Mouse (Mus musculus): ENCODE measurements around the gene Ccdc32. TPM values are rescaled to one million over a fixed set of nuclear protein-coding genes. Genes with fewer than 3 reads are reported as not detected.
"Not testable (repeated sequence)": the region's sequence is repeated elsewhere in the genome, so short reads cannot be mapped to it uniquely, and the experiment has no call there.

The Ccdc32 gene
- polyA plus RNA-seq (2017; shearing (Covaris generic)): 10 to 100 TPM; 20.5 to 21.3 TPM

DNA sequence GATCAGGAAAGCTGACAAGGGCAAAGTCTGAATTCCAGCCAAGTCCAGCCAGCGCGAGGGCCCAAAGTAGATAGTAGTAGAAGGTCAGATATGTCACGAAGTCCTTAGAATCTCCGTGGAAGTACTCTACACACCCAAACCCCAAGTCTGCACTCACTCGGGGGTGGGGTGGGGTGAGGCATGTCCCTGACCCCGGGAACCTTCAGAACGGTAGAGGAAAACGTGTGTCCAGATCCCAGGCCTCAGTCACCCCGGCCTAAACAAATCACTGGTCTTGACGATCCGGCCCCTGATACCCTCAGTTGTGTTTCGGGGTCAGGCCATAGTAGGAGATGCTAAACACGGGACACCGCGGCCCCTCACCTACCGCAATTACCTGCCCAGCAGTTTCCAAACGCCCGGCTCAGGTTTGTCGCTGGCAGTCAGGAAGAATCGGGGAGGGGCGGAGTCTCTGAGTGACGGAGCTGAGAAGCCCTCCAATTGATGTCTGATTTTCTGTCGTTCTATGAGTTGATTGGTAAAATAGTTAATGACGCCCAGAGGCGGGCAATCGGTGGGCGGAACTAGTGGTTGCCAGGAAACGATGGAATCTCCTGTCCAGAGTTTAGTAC, at the start of gene Ccdc32:
Ccdc32 (minus strand) TSS at position 453 of the 611 bp plus-strand sequence.
- peak; percentile 100 for ATAC-seq

DNA sequence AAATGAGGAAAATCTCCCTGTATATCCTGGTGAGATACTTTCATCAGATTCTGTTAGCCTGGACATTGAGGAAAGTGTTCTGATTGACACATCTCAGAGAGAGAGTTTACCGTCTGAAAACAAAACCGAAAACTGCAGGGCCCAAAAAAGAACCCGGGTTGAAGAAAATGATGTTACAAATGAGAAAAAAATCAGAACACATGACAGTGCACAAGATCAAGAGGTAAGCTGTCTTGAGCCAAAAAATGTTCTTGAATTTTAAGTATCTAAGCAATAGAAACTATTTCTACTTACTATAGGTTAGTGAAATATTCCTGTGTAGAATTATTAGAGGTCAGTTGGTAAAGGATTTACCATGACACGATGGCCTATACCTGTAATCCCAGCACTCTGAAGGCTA, 43.2 kb upstream of the Ccdc32 start:
- no peak for ATAC-seq

DNA sequence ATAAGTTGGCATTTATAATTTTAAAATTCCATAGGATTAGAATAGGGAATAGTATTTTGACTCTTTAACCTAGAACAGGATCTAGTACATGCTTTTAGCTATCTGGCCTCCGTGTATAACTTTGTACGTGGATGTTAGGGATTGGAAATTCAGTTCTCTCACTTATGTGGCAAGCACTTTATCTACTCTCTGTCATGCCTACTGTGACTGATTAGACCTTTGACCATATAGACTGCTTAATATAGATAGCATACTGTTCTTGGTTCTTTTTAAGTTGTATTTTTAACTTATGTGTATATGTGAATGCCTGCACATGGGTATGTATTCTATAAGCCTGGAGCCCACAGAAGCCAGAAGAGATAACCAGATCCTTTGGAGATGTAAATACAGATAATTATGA, 30.9 kb upstream of the Ccdc32 start:
- ATAC-seq: no peak

DNA sequence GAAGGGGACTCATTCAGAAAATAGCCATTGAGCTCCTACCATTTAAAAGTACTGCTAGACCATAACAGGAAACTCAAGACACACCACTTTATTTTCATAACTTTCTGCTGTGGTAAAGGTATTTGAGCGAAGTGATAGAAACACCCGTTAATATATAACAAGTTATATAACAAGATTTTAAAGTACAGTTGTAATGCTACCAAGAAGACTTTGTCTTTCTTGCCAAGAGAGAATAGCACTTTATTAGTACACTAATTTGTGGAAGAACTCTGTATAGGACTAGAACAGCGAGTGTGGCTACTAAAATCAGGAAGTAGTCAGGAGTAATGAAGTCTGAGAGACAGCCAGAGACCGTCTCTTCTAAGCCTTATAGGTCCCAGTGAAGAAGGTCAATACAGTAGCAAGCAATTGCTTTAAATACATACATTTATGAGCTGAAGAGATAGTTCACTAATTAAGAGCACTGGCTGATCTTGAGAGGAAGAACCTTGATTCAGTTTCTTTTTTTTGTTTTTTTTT, 21.0 kb upstream of the Ccdc32 start:
- no peak for ATAC-seq

DNA sequence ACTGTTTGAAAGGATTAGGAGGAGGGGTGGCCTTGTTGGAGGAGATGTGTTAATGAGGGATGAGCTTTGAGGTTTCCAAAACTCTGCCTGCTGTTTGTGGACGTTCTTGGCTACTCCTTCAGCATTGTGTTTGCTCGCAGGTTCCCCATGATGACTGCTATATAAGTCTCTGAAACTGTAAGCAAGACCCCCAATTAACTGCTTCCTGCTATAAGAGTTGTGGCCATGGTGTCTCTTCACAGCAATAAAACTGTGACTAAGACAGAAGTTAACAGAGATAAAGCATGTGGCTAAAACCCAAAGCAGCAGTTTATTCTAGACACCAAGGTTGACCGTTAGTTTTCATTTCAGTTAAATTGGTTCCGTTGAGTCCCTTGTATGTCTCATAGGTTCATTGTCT, 18.7 kb upstream of the Ccdc32 start:
- no peak for ATAC-seq

DNA sequence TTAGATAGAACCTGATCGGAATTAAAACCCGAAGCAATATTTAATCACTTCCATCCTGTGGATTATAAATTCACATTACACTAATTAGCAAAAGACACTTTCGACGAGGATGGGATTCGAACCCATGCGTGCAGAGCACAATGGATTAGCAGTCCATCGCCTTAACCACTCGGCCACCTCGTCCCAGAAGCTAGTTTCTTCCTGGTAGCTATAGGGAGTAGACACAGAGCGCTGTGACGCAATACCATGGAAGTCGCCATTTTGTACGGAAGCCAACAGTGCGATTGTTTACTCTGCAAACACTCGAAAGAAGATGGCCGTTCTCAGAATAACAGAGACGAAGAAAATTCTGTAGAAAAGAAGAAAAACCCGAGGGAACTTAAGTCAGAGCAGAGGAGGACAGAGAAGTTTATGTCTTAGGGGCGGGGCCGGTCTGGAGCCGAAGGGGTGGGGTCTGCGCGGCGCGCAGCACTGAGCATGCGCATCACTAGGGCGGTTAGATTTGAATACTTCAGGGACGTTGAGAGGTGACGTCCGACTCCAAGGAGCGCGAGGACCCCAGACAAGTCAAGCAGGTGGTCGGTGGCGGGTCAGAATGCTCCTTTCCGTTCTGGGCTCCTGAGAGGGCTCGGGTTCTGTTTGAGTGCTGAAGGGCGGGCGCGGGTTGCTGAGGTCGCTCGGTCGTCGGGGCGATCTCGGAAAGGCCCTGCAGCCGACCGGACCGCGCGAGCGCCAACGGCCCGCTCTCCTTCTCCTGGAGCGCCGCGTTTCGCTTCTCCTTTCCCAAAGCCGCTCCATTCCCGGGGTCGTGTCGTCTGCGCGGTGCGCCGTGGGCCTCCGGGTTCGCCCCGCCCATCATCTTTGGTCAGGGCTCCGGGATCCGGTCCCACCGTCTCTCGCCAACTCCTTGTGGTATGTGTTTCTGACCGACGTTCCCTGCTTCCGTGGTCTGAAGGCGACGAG, 17.7 kb upstream of the Ccdc32 start, which contains the start of gene Knl1:
Knl1 (plus strand) TSS at position 471 of the 963 bp plus-strand sequence.
- peak; percentile 91 for ATAC-seq

DNA sequence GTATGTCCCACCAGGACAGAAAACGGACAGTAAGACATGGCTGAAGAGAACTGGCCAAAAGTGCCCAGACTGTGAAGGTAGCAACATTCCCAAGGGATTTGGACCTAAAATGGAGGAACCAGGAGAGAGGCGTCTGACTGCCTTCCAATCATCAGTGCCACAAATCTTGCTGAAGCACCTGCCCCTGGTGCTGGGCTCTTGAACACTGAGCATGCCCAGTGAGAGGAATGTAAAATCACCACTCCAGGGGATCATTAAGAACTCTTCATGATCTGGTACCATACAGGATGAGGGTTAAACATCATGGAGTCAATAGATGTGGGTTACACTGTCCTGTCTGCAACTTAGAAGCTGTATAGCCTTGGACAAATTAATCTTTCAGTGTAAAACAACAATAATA, 16.0 kb upstream of the Ccdc32 start:
- ATAC-seq: no peak

DNA sequence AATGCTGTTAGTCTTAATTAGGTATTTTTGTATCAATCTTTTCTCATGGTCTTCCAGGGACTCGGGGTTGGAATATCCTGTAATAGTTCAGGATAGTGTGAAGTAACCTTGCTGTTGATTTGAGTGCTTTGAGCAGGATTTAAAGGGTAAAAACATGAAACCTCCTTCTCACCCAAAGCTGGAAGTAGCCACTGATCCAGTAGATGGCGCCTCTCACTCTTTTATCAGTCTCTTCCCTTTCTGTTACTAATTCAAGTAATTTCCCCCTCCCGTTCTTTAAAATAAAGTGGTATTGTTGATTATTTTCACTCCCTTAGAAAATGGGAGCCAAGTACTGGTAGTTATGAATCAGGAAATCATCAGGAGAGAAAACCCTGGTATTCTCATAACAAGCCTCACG, 11.7 kb upstream of the Ccdc32 start:
- ATAC-seq: no peak

DNA sequence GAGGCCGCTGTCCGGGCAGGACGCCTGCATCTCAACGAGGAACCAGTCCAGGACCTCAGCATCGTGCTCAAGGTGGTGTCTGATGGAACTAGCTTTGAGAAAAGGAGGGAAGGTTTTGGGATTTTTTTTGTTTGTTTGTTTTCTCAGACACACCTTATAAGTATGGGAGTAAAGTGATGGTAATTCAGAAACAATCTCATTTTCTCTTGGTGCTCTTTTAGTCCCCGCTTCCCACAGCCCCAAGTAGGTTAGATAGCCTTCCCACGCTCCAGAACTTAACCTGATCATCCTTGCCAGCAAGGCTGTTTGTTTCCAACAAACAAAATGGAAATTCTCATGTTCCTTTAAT, 6.2 kb upstream of the Ccdc32 start:
- no peak for ATAC-seq

DNA sequence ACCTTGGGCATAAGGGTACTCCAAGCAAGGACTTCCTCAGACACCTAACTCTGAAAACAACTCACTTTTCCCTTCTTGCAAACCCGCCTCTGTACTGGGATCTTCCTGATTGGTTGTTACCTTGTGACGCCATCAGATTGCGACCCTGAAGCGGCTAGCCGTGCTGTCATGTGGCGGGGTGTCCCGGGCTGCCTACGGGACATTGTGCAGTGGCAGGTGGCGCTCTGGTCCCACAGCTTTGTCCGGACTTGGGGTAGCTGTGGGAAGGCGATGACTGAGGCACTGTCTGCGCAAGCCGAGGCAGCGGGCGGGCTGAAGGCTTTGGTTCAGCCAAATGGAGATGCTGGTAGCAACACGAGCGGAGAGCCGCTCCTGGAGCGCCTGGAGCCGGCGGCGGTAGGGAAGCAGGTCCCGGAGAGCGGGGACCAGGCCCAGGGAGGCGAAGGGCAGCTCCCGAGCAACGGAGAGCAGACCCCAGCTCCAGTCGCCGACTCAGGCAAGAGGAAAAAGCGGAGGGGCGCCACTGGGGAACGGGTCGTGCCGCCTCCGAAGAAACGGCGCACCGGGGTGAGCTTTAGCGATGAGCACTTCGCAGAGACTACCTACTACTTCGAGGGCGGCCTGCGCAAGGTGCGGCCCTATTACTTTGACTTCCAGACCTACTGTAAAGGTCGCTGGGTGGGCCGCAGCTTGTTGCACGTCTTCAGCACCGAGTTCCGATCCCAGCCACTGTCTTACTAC, 5.6 kb upstream of the Ccdc32 start, which contains the start of gene Rpusd2:
Rpusd2 (plus strand) TSS at position 135 of the 741 bp plus-strand sequence.
- peak; percentile 99 for ATAC-seq

DNA sequence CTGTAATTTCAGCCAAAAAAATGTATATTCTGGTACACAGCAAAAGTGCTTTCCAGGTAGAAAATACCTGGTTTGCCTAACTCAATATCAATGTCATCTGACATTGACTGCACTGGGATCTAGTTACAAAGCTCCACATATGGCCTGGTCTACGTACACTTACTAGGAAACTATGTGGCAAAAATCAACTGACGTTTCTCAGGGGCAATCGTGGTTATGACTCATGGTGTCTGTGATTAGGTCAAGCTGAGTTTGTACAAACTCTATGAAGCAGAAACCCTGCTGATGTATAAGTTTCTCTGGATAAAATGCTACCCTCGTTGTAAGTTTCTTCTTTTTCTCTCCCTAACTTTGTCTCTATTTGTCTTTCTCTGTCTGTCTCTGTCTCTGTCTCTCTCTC, 3.0 kb upstream of the Ccdc32 start:
- ATAC-seq: no peak

DNA sequence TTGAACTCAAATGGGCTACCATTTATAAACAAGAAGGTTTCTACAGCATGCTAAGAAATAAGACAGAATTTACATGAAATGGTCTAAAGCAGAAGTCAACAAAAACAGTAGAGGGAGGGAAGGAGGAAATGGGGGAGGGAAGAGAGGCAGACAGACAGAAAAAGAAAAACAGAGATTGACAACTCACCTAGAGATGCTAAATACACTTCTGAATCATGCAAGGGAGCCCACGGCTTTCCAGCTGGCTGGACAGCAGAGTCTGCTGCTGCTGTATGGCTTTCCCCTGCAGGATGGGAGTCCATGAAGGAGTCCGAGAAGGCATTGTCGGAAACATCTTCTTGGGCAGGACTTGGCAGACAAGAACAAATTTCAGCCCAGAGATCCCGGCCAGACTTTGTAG, 2.2 kb downstream of the Ccdc32 start:
- ATAC-seq: no peak

DNA sequence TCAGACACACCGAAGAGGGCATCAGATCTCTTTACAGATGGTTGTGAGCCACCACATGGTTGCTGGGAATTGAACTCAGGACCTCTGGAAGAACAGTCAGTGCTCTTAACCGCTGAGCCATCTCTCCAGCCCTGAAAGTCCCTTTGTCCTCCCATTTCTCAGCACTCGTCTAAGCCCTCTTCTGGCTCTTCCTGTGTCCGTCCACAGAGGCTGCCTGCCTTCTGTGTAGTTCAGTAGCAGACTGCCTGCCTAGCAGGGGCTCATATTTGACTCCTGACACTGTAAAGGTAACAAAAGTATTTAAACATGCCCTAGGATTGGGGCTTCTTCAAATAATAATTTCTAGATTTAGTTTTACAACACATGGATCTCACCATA, 4.0 kb downstream of the Ccdc32 start:
- no peak for ATAC-seq

DNA sequence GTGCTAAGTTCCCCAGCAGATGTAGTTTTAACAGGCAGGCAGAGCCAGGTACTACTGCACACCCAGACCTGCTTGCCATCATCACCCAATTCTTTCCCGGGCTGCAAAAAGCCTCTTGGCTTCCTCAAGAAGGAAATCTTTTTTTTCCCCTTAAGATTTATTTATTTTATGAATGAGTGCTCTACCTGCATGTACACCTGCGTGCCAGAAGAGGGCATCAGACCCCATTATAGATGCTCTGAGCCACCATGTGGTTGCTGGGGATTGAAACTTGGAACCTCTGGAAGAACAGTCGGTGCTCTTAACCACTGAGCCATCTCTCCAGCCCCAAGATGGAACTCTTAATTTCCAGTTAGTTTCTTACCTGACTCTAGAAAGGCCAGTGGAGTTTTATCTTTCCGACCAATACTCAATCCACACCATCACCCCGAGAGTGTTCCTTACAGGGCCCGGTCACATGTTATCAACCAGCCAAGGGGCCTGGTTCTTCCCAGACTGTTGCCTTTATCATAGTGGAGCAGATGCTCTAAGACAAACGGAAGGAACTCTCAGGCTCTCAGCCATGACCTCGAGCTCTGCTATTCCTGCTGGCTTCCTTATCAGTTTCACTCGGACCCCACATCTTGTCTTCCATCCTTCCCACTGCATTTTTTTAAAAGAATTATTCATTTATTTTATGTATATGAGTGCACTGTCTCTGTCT, 4.5 kb downstream of the Ccdc32 start:
- ATAC-seq: no peak

DNA sequence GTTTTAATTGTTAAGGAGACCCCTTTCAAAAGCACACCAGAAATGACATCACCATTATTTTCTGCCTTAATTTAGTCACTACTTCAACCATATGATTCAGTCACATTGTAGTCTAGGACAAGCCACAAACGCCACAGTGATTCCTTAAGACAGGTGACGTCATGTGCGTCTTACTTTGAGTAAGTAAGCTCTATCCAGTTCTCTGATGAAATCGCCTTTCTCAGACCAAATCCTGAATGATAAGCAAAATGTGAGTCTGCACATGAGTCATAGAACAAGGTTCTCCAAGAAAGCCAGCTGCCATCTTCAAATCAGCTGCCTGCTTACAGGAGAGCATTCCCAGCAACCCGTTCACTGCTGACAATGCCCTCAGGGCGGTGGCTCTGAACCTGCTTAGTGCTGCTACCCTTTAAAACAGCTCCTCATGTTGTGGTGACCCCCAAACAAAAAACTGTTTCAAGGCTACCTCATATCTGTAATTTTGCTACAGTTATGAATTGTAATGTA, 6.0 kb downstream of the Ccdc32 start:
- ATAC-seq: no peak

DNA sequence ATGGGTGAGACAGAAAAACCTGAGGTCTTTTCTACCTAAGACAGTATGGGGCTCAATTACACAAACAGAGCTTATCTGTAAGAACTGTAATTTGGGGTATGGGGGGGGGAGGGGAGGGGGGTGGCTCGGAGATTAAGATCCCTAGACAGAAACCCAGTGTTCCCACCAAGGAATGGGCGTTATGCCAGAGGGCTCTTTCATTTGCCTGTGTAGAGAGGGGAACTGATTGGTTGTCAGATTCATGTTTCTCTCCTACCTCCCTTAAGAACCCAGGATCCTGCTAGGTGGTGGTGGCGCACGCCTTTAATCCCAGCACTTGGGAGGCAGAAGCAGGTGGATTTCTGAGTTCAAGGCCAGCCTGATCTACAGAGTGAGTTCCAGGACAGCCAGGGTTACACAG, 9.7 kb downstream of the Ccdc32 start:
- no peak for ATAC-seq

DNA sequence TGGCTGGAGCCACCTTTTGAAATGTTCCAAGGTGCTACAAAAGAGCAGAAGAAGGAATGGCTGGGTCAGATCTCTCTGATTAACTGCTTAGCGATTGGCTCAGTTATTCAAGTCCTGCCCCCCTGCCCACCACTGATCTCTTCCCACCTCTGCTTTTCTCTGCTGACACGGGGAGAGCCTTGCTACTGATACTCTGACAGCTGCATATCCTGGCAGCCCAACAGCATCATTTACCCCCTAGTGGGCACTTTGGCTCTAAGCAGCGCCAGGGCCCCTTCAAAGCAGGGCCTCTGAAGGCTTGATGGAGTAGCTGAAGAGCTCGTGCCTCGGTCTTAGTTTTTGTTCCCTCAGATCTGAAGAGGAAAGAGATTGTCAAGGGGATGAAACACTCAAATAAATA, 10.1 kb downstream of the Ccdc32 start:
- no peak for ATAC-seq

DNA sequence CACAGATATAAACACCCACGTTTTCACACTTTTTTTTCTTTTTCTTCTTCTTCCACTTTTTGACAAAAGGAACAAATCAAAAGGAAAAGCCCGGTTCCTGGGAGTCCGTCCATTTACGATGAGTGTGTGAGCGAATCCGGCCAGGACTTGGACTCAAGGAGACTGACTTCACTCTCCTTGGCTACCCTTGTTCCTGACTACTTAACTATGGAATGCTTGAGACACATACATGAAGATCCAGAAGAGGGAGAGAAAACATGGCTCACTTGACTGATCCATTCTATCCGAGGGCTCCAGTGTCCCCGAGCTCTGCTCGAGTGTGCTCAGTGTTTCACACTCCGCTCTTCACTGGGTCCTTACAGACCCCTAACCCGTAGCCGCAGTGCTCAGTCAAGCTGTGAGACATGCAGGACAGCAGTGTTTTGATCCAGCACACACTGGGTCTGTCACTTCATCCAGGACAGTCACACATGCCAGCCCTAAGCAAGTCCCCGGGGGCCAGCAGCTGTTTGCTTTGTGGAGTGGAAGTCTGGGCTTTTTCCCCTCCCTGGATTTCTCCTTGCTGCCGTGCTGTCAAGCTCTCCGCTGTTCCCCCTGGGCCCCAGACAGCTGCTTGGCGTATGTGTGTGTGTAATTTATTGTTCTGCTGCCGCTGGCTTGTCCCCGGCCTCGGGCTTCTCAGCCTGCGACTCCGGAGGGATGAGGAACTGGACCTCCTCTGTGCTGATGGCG, 10.6 kb downstream of the Ccdc32 start:
- no peak for ATAC-seq

DNA sequence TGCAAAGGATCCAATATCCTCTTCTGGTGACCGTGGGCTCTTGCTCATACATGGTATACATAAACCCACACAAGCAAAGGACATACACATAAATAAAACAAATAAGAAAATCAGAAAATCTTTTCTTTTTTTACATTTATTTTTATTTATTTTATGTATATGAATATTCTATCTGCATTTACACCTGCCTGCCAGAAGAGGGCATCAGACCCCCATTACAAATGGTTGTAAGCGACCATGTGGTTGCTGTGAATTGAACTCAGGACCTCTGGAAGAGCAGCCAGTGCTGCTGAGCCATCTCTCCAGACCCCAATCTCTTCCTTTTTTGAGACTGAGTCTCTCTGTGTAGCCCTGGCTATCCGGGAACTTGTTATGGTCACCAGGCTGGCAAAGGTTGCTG, 11.5 kb downstream of the Ccdc32 start:
- no peak for ATAC-seq

DNA sequence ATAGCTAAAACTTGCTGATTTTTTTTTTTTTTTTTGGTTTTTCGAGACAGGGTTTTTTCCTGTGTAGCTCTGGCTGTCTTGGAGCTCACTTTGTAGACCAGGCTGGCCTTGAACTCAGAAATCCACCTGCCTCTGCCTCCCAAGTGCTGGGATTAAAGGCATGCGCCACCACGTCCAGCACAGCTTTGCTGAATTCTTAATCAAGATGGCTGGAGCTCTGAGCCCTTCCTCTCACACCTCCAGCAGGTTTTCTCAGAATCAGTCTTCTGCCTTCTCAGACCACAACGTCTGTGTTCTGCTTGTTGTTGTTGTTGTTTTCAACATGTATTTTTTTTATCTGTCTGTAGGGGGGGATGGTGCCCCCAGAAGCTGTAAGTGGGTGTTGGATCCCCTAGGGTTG, 12.9 kb downstream of the Ccdc32 start:
- ATAC-seq: not testable (repeated sequence)

DNA sequence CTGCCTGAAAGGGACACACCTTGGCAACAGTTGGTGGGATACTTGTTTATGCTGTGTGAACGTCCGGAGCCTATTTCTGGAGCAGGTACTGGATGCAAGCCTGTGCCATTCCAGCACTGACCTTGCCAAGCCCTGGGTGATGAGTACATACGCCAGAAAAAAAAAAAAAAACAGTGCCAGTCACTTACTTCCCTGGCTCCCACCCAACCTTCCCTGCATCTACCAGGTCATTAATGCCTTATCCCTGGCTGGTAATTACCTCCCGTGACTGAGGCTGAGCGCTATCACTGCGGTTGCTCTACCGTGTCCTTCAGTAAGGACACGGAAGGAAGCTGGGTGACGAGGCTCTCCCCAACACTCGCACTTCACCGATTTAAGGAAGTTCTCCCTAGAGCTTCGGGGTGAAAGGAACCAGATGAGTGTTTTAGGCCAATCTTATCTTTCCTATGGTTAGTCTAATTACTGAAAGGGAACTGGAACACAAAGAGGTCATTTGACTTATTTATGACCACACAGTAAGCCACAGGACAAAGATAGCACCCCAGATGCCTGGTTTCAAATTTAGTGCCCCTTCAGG, 13.5 kb downstream of the Ccdc32 start:
- no peak for ATAC-seq

Data from activated CD4-positive, CD25-positive, alpha-beta regulatory T cell, adult 4 months (primary cell).